Mouse (Mus musculus) brown adipose tissue, adult 24 weeks (tissue): ENCODE results near the gene Ilk. TPM values are rescaled to one million over a fixed set of nuclear protein-coding genes. Genes with fewer than 3 reads are reported as not detected.
"Not testable (repeated sequence)": the region's sequence is repeated elsewhere in the genome, so short reads cannot be mapped to it uniquely, and the experiment has no call there.

Source experiments
- H3K27ac ChIP-seq: fragments of 200-500 bp; replicated peaks from 2 replicates; pipeline ENCODE4 v1.5.1; 2012; ENCODE audit warnings: low read depth, mild to moderate bottlenecking, low read length
- H3K4me1 ChIP-seq: fragments of 200-500 bp; 2 replicates; pipeline ENCODE4 v1.6.1; 2012; ENCODE audit warnings: low read length, mixed read lengths; ENCODE audit not compliant: control insufficient read depth, insufficient read depth, insufficient read length
- H3K4me3 ChIP-seq: fragments of 200-500 bp; 2 replicates; pipeline ENCODE4 v1.5.1; 2012; ENCODE audit warnings: low read depth, mild to moderate bottlenecking, low read length, moderate library complexity; ENCODE audit not compliant: insufficient read depth
- polyA plus RNA-seq: library from polyadenylated mRNA; stranded (reverse); fragments of >200 nt; gene quantifications from 2 replicates; pipeline ENCODE4 v1.2.4, GENCODE M21; 2012; ENCODE audit not compliant: missing spikeins, insufficient read depth, insufficient read length

Ilk gene
- polyA plus RNA-seq, 1 experiment = 106 TPM

GRCm38 (mm10) chr7:105738286-105738685 is 1.9 kb downstream of the Ilk start:
- H3K4me3 ChIP-seq = peak overlapping the region; percentile 45
- H3K27ac ChIP-seq = peak overlapping the region; percentile 97

DNA sequence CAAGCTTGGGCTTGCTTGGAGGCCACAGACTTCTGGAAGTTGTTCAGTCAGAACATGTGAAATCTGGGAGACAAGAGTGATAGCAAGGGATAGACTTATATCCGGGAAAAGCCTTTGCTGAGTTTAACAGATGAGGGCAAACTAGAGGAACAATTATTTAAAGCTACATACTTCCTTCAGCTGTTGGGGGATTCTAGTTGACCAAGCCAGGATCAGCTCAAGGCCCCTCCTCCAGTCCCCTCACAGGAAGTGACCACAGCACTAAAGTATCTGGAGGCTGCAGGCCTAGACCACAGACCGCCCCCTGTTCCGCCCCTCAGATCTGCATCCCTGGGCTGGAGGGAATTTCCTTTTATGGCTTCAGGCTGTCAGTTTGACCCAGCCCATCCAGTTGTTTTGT is 2.6 kb downstream of the Ilk start:
- Histone ChIP-seq H3K4me3 (peak overlapping the region; percentile 48), H3K27ac (peak overlapping the region; percentile 97), H3K4me1 (peaks cover 6% of the 10 kb centered on the region; the same call in 1 of the 2 replicates)

More at GRCm38 (mm10) chr7:105738286-105738685, 1.9 kb downstream of the Ilk start:
- H3K4me1 ChIP-seq = peaks cover 6% of the 10 kb centered on the region; the same call in 1 of the 2 replicates

GRCm38 (mm10) chr7:105740089-105740795 is 3.9 kb downstream of the Ilk start:
- H3K4me1 ChIP-seq = peaks cover 6% of the 10 kb centered on the region; the same call in 1 of the 2 replicates
- peak overlapping the region; percentile 93 for H3K27ac ChIP-seq
- H3K4me3 ChIP-seq = no peak overlapping the region

DNA sequence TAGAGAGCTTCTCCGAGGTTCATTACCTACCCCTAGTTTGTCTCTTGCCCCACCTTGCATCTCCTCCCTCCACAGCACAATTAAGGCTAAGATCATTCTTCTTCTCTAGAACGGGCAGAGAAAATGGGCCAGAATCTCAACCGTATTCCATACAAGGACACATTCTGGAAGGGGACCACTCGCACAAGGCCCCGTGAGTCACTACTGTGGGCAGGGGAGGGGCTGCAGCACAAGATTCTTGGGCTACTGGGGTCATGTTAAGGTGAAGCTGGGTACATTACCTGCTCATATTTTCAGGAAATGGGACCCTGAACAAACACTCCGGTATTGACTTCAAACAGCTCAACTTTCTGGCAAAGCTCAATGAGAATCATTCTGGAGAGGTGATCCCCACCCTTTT is 4.5 kb downstream of the Ilk start:
- Histone ChIP-seq H3K4me3 (no peak overlapping the region), H3K4me1 (peaks cover 6% of the 10 kb centered on the region; the same call in 1 of the 2 replicates), H3K27ac (no peak overlapping the region)

GRCm38 (mm10) chr7:105741978-105742377 is 5.6 kb downstream of the Ilk start:
- H3K4me3 ChIP-seq = no peak overlapping the region
- H3K27ac ChIP-seq = no peak overlapping the region
- H3K4me1 ChIP-seq = peaks cover 6% of the 10 kb centered on the region; the same call in 1 of the 2 replicates

GRCm38 (mm10) chr7:105742539-105743215 is 6.3 kb downstream of the Ilk start:
- not testable (repeated sequence) for H3K27ac ChIP-seq, H3K4me1 ChIP-seq
- peak overlapping the region; percentile 75; the same call in 1 of the 2 replicates for H3K4me3 ChIP-seq

DNA sequence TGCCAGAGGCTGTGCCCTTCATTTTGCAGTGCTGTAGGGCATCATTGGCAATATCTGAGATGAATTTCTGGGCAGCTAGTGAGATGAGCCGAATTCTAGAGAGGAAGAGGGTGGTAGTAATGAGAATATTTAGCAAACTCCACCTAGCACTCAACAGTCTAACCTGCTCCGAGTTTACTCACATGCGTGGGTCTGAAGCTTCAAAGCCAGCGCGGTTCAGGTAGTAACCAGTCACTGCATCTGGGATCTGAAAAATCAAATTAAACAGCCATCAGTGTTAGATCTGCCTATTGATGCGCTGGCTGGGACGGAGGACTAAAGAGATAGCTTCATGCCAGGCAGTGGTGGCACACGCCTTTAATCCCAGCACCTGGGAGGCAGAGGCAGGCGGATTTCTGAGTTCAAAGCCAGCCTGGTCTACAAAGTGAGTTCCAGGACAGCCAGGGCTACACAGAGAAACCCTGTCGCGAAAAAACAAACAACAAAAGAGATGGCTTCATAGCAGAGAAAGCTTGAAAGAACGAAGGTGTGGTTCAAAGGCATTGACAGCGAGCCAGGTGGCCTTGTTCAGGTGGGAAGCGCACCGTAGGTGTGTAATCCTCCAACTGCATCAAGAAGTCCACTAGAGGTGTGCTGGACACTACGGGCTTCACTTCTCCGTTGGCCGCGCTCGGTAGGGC is 7.0 kb downstream of the Ilk start:
- Histone ChIP-seq H3K4me3 (peak overlapping the region; percentile 75), H3K27ac (peak overlapping the region; percentile 49)
- not testable (repeated sequence) for H3K4me1 ChIP-seq

DNA sequence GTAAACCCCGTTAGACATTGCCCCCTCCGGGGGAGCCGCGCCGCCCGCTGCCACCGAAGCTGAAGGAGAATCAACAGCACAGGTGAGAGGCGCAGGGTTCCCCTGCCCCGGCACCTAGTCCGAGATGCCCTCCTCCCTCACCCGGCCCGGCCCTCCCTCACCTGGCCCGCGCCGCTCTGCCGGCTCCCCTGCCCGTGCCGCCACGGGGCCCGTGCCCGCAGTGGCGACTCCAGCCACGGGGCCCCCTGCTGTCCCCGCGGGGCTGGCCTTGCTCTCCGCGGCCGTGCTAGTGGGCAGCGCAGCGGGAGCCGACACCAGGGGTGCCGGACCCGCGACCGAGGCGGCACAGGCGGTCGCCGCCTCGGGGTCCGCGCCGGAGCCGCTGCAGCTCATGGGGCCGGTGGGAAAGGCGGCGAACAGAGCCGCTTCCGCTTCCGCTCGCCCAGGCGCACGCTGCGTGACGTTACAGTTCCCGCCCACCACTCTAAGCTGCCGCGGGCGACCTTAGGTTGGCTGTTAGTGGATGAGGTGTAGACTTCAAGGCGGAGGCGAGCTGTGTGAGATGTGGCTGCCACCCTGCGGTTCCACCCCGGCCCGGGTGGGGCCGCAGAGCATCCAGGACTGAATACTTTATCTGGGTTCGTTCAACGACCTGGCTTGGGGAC is 7.7 kb downstream of the Ilk start, which contains the start of gene Taf10:
Taf10 (minus strand) TSS at position 436 of the 665 bp plus-strand sequence.
- peaks cover 6% of the 10 kb centered on the region; the same call in 1 of the 2 replicates for H3K4me1 ChIP-seq
- peak within 1 kb of the TSS; percentile 55 for H3K27ac ChIP-seq
- H3K4me3 ChIP-seq = peak within 1 kb of the TSS; percentile 75

GRCm38 (mm10) chr7:105747776-105748175 is 11.4 kb downstream of the Ilk start:
- no peak overlapping the region for H3K4me3 ChIP-seq
- peaks cover 4% of the 10 kb centered on the region for H3K4me1 ChIP-seq

GRCm38 (mm10) chr7:105751491-105752433 is 15.4 kb downstream of the Ilk start, which contains the start of gene Tpp1:
Tpp1 (minus strand) TSS chr7:105752235.
- Histone ChIP-seq H3K4me3 (peak within 1 kb of the TSS; percentile 77), H3K27ac (peak within 1 kb of the TSS; percentile 63; the same call in 1 of the 2 replicates), H3K4me1 (peaks cover 6% of the 10 kb centered on the region)

More at GRCm38 (mm10) chr7:105747776-105748175, 11.4 kb downstream of the Ilk start:
- no peak overlapping the region for H3K27ac ChIP-seq

GRCm38 (mm10) chr7:105752716-105753115 is 16.3 kb downstream of the Ilk start:
- H3K4me3 ChIP-seq = no peak overlapping the region
- H3K4me1 ChIP-seq = peaks cover 6% of the 10 kb centered on the region
- H3K27ac ChIP-seq = no peak overlapping the region

GRCm38 (mm10) chr7:105753281-105753680 is 16.9 kb downstream of the Ilk start:
- Histone ChIP-seq H3K4me3 (no peak overlapping the region), H3K4me1 (peaks cover 6% of the 10 kb centered on the region), H3K27ac (no peak overlapping the region)

GRCm38 (mm10) chr7:105761813-105762484 is 25.6 kb downstream of the Ilk start:
- Histone ChIP-seq H3K4me1 (0 out of 2 replicates have a peak, but pooled peaks cover 2% of the 10 kb centered on the region), H3K4me3 (no peak overlapping the region), H3K27ac (no peak overlapping the region)
